Comparison of ENCODE assay signal across 12 mouse cellular contexts in the genomic region with DNA sequence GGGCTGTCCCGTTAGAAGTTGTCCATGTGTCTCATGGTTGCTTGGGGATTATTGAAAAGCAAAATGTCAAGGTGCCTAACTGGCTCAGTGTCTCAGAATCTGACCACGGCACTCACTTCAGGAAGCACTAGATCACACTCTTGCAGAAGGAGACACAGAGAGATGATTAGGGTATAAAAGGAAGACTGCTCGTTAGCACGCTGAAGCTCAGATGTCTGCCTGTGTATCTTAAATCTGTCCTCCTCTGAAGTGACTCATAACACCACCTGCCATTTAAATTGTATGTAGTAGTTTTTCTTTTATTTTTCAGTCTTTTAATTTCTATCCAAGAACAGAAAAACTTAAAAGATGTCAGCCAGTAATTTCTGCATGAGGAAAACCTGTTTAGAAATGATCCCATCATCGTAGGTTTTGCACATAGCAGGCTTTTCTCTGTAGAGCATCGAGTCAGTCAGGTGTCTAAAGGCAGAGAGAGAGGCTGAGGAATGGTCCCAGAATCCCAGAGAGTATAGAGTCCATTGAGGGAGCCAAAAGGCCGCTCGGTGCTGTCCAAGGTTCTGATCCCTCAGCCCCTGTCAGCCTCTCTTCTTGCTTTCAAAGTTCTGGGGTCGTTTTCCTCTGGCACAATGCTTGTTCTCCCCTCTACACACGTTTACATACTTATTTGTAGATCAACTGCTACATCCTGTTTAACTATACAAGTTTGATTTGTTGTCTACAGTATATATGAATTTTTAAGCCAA. TPM values are rescaled to one million over a fixed set of nuclear protein-coding genes. Genes with fewer than 3 reads are reported as not detected.
DNase-seq lines count a peak whose midpoint lies in the region; ATAC-seq and TF ChIP-seq lines count a peak whose summit lies in the region.
"Had no signal": no experiment of that assay in that cellular context is flagged by ENCODE, and none has a peak within 500 bp of the region (broad histone marks: within the 10 kb centered on the region; RNA-seq: fewer than 3 reads in every experiment).

No protein-coding gene starts in this region.

- intact Hi-C loops in left cerebral cortex, adult 2 months (cut with DNase I): no loop called here

- no peak for TF ChIP-seq CTCF in lung, postnatal 0 days (IDR thresholded peaks at IDR 0.05)
- no peak for TF ChIP-seq CTCF in brain, embryonic 14.5 days (IDR thresholded peaks at IDR 0.05; ENCODE audit: borderline replicate concordance, extremely low read depth, insufficient read depth, insufficient read length)
- no peak for TF ChIP-seq CTCF in left cerebral cortex, adult 2 months (IDR thresholded peaks at IDR 0.05)

- no peak overlapping the region for H3K4me2 ChIP-seq in lung, postnatal 0 days (replicated peaks; ENCODE audit: low read depth, low read length)
- H3K4me2 ChIP-seq in neural tube, embryonic 12.5 days (replicated peaks): no peak overlapping the region; the same call in 1 of the 2 replicates
- H3K4me2 ChIP-seq: embryonic facial prominence, embryonic 15.5 days; limb, embryonic 12.5 days had no signal

- peak; percentile 32 for DNase-seq in lung, postnatal 10 days
- DNase-seq in lung, postnatal 0 days (ENCODE audit: low spot score): no peak
- DNase-seq in brain, embryonic 14.5 days (ENCODE audit: low read depth): peak; percentile 58
- DNase-seq in hindbrain, embryonic 10.5 days (ENCODE audit: low spot score): peak; percentile 35
- no peak for DNase-seq in left cerebral cortex, adult 2 months (ENCODE audit: extremely low spot score in 1 of 2, low spot score in 2 of 2)
- no peak for DNase-seq in heart, adult 18-20 months
- DNase-seq: heart, postnatal 14 days had no signal

- H3K27ac ChIP-seq in lung, postnatal 0 days (ENCODE audit: low read length): no peak overlapping the region
- peak overlapping the region; percentile 87 for H3K27ac ChIP-seq in hindbrain, embryonic 10.5 days
- H3K27ac ChIP-seq in neural tube, embryonic 12.5 days: peak overlapping the region; percentile 3; the same call in 1 of the 2 replicates
- H3K27ac ChIP-seq in left cerebral cortex, adult 2 months: no peak overlapping the region; the same call in 1 of the 2 replicates
- H3K27ac ChIP-seq: embryonic facial prominence, embryonic 15.5 days; limb, embryonic 12.5 days had no signal

- peaks cover 34% of the 10 kb centered on the region; the same call in 1 of the 2 replicates for H3K36me3 ChIP-seq in lung, postnatal 0 days (ENCODE audit: insufficient read depth, low read length)
- peaks cover 59% of the 10 kb centered on the region for H3K36me3 ChIP-seq in hindbrain, embryonic 10.5 days
- peaks cover 33% of the 10 kb centered on the region; the same call in 1 of the 2 replicates for H3K36me3 ChIP-seq in neural tube, embryonic 12.5 days

- H3K4me1 ChIP-seq in lung, postnatal 0 days (ENCODE audit: insufficient read depth, low read depth, low read length): no peaks in the 10 kb centered on the region
- peaks cover 70% of the 10 kb centered on the region for H3K4me1 ChIP-seq in hindbrain, embryonic 10.5 days (replicated peaks)
- peaks cover 63% of the 10 kb centered on the region for H3K4me1 ChIP-seq in neural tube, embryonic 12.5 days

- no peak for TF ChIP-seq POLR2A in brain, embryonic 14.5 days (IDR thresholded peaks at IDR 0.05; ENCODE audit: borderline replicate concordance, extremely low read depth, insufficient read depth, insufficient read length, poor library complexity, severe bottlenecking)

- no peaks in the 10 kb centered on the region for H3K27me3 ChIP-seq in lung, postnatal 0 days (replicated peaks; ENCODE audit: insufficient read depth, low read length)
- peaks cover 12% of the 10 kb centered on the region for H3K27me3 ChIP-seq in hindbrain, embryonic 10.5 days (ENCODE audit: insufficient read depth, poor library complexity, severe bottlenecking)
- H3K27me3 ChIP-seq in neural tube, embryonic 12.5 days (replicated peaks): no peaks in the 10 kb centered on the region
- H3K27me3 ChIP-seq: embryonic facial prominence, embryonic 15.5 days; limb, embryonic 12.5 days had no signal

- no peak overlapping the region for H3K9ac ChIP-seq in lung, postnatal 0 days (replicated peaks; ENCODE audit: low read depth)
- no peak overlapping the region for H3K9ac ChIP-seq in neural tube, embryonic 12.5 days
- H3K9ac ChIP-seq: embryonic facial prominence, embryonic 15.5 days; limb, embryonic 12.5 days had no signal

- H3K4me3 ChIP-seq in lung, postnatal 0 days (ENCODE audit: low read depth, low read length): no peak overlapping the region
- H3K4me3 ChIP-seq in hindbrain, embryonic 10.5 days: no peak overlapping the region
- no peak overlapping the region for H3K4me3 ChIP-seq in neural tube, embryonic 12.5 days
- no peak overlapping the region for H3K4me3 ChIP-seq in left cerebral cortex, adult 2 months
- H3K4me3 ChIP-seq: embryonic facial prominence, embryonic 15.5 days; limb, embryonic 12.5 days had no signal

- no peaks in the 10 kb centered on the region for H3K9me3 ChIP-seq in lung, postnatal 0 days (ENCODE audit: low read length)
- H3K9me3 ChIP-seq in hindbrain, embryonic 10.5 days: no peaks in the 10 kb centered on the region
- no peaks in the 10 kb centered on the region for H3K9me3 ChIP-seq in neural tube, embryonic 12.5 days
- H3K9me3 ChIP-seq: embryonic facial prominence, embryonic 15.5 days; limb, embryonic 12.5 days had no signal

- WGBS in lung, postnatal 0 days: 55% methylated on average over 10 of the region's 10 CpGs
- WGBS in hindbrain, embryonic 10.5 days: 47% methylated on average over 10 of the region's 10 CpGs
- 32% methylated on average over 10 of the region's 10 CpGs for WGBS in neural tube, embryonic 12.5 days

- no peak for TF ChIP-seq EP300 in lung, postnatal 0 days (IDR thresholded peaks at IDR 0.05)

- ATAC-seq in lung, postnatal 0 days: no peak
- no peak for ATAC-seq in neural tube, embryonic 12.5 days (ENCODE audit: low FRiP score, low read depth)
- no peak for ATAC-seq in CD4-positive, CD25-positive, alpha-beta regulatory T cell, adult 4 months

RNA-seq across cellular contexts. Expression of a gene that starts 38.0 kb away (rescaled TPM):
- polyA plus RNA-seq in lung, postnatal 0 days (2015; fragmentation: Nextera tagmentation; extraction: Ambion mirVana): not detected in 2 replicates
- 0.05 TPM in 1 of 2 replicates, not detected in the other for polyA plus RNA-seq in brain, embryonic 14.5 days (2012; rRNA removed)
- polyA plus RNA-seq in hindbrain, embryonic 10.5 days (2016; fragmentation: Nextera tagmentation; extraction: Ambion mirVana): not detected in 2 replicates
- polyA plus RNA-seq in neural tube, embryonic 12.5 days (2016; fragmentation: Nextera tagmentation; extraction: Ambion mirVana): not detected in 2 replicates
- not detected for polyA plus RNA-seq in CD4-positive, CD25-positive, alpha-beta regulatory T cell, adult 4 months (2017; shearing (Covaris generic))
- total RNA-seq in left cerebral cortex, adult 2 months (2021): not detected
- not detected for total RNA-seq in heart, adult 18-20 months (2021)
- total RNA-seq: heart, postnatal 14 days had no signal
- polyA plus RNA-seq: embryonic facial prominence, embryonic 15.5 days; limb, embryonic 12.5 days; stomach, embryonic 14.5 days had no signal

Comparison
In these comparisons a context has a peak if more than half of its experiments do, and no peak if none do; other contexts are left out.
1. DNase-seq: peak in lung, postnatal 10 days (single experiment), brain, embryonic 14.5 days (single experiment) and hindbrain, embryonic 10.5 days (single experiment); none in lung, postnatal 0 days (single experiment), left cerebral cortex, adult 2 months (0 of 2) and heart, adult 18-20 months (0 of 2).
2. H3K27ac ChIP-seq: peak in hindbrain, embryonic 10.5 days (single experiment) and neural tube, embryonic 12.5 days (single experiment); none in lung, postnatal 0 days (single experiment) and left cerebral cortex, adult 2 months (single experiment).